Mouse (Mus musculus) erythroblast, embryonic 14.5 days (primary cell): ENCODE data around the gene Rprd1b. TPM values are rescaled to one million over a fixed set of nuclear protein-coding genes. Genes with fewer than 3 reads are reported as not detected.

ENCODE experiments used
- H3K27me3 ChIP-seq: 2 replicates; pipeline ENCODE4 v1.6.1; 2012; ENCODE audit warnings: inconsistent platforms; ENCODE audit not compliant: control insufficient read depth
- H3K36me3 ChIP-seq: 2 replicates; pipeline ENCODE4 v1.6.1; 2012; ENCODE audit warnings: mild to moderate bottlenecking, inconsistent platforms; ENCODE audit not compliant: control insufficient read depth
- H3K4me1 ChIP-seq: 2 replicates; pipeline ENCODE4 v1.6.1; 2012; ENCODE audit warnings: inconsistent platforms; ENCODE audit not compliant: control insufficient read depth
- H3K4me3 ChIP-seq: replicated peaks from 2 replicates; pipeline ENCODE3; 2012; ENCODE audit warnings: moderate library complexity, mild to moderate bottlenecking, inconsistent platforms
- H3K9me3 ChIP-seq: 2 replicates; pipeline ENCODE4 v1.6.1; 2012; ENCODE audit warnings: low read length, inconsistent platforms, mixed read lengths; ENCODE audit not compliant: control insufficient read depth
- GATA1 ChIP-seq: IDR thresholded peaks from 2 replicates; pipeline ENCODE4 v1.6.1; 2012; ENCODE audit warnings: low read length, inconsistent platforms, mixed read lengths
- TAL1 ChIP-seq: IDR thresholded peaks from 3 replicates; pipeline ENCODE4 v1.6.1; 2012; ENCODE audit warnings: low read length, inconsistent platforms, mixed read lengths
- polyA plus RNA-seq: library from polyadenylated mRNA; stranded (reverse); fragments of >175 nt; gene quantifications from 2 replicates; pipeline ENCODE4 v1.2.3, GENCODE M21; 2012

Rprd1b gene
- polyA plus RNA-seq, 1 experiment, result 2.3 TPM

DNA sequence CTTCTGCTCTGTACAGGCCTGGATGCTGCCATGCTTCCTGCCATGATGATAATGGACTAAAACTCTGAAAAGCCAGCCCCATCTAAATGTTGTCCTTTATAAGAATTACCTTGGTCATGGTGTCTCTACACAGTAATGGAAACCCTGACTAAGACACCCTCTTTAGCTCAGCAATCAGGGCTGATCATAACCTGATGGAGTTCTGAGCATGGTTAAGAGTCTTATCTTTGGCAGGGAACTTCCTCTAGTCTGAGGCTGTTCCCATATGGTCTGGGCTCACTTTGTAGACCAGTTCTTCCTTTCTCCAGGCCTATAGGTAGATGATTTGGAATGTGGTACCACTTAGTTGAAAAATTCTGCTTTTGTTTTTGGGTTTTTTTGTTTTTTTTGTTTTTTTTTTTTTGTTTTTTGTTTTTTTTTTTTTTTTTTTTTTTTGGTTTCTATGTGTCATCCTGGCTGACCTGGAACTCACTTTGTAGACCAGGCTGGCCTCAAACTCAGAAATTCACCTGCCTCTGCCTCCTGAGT, 40.2 kb downstream of the Rprd1b start:
- peaks cover 96% of the 10 kb centered on the region for H3K36me3 ChIP-seq
- no peaks in the 10 kb centered on the region; the same call in 1 of the 2 replicates for H3K4me1 ChIP-seq
- no peak overlapping the region for H3K4me3 ChIP-seq
- no peaks in the 10 kb centered on the region for H3K9me3 ChIP-seq
- TF ChIP-seq TAL1 (no peak), GATA1 (no peak)
- no peaks in the 10 kb centered on the region for H3K27me3 ChIP-seq

GRCm38 (mm10) chr2:158070885-158071632, 42.8 kb downstream of the Rprd1b start:
- TF ChIP-seq GATA1, result no peak
- TF ChIP-seq TAL1, result no peak
- Histone ChIP-seq H3K4me3 (no peak overlapping the region), H3K27me3 (no peaks in the 10 kb centered on the region), H3K36me3 (peaks cover 97% of the 10 kb centered on the region), H3K4me1 (no peaks in the 10 kb centered on the region), H3K9me3 (no peaks in the 10 kb centered on the region)

DNA sequence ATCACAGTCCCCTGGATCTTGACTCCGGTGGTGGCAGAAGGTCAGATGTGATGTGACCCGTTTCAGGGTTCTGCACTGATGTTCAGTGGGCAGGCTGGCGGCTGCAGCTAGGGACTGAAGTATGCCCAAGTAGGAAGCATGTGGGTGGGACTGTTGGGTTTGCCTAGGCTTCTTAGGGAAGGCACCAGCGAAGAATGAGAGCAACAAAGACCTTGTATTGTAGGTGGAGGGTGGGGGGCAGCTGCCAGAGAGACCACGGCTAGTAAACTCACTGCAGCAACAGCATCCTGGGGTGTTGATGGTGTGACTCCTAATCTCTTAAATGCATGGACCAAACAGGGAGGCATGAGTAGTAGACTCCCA, 43.3 kb downstream of the Rprd1b start:
- Histone ChIP-seq H3K9me3 (no peaks in the 10 kb centered on the region), H3K27me3 (no peaks in the 10 kb centered on the region), H3K36me3 (peaks cover 97% of the 10 kb centered on the region), H3K4me3 (no peak overlapping the region), H3K4me1 (no peaks in the 10 kb centered on the region)
- no peak for TF ChIP-seq GATA1
- no peak for TF ChIP-seq TAL1

- H3K36me3 ChIP-seq, result peaks cover 88% of the 10 kb centered on the region
- no peak overlapping the region for H3K4me3 ChIP-seq
- no peaks in the 10 kb centered on the region for H3K9me3 ChIP-seq
- no peaks in the 10 kb centered on the region for H3K27me3 ChIP-seq
- H3K4me1 ChIP-seq, result no peaks in the 10 kb centered on the region; the same call in 1 of the 2 replicates
- no peak for TF ChIP-seq GATA1
- no peak for TF ChIP-seq TAL1
Measured at GRCm38 (mm10) chr2:158074835-158075234, 46.5 kb downstream of the Rprd1b start.

DNA sequence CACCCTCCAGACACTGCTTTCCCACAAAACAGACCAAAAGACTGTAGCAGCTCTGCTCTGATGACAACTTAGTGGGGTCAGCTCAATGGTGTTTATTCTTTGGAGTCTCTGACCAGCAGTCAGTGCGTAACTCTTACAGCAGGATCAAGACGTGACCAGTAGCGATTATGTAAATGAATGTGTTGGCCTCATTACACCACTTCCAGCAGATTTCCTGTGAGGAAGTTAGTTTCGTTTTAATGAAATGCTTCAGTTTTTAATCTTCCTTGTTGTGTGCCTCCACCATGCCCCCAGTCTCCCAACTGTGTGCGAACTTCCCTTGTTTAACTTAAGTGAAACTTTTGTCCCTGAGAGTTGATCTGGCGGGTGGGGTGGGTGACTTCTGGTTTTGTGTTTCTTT, 48.4 kb downstream of the Rprd1b start:
- TF ChIP-seq GATA1, result no peak
- TF ChIP-seq TAL1, result no peak
- no peaks in the 10 kb centered on the region for H3K9me3 ChIP-seq
- no peak overlapping the region for H3K4me3 ChIP-seq
- peaks cover 71% of the 10 kb centered on the region for H3K36me3 ChIP-seq
- no peaks in the 10 kb centered on the region for H3K27me3 ChIP-seq
- no peaks in the 10 kb centered on the region; the same call in 1 of the 2 replicates for H3K4me1 ChIP-seq

GRCm38 (mm10) chr2:158077981-158078380, 49.7 kb downstream of the Rprd1b start:
- H3K36me3 ChIP-seq, result peaks cover 58% of the 10 kb centered on the region
- TF ChIP-seq GATA1 (no peak), TAL1 (no peak)
- no peaks in the 10 kb centered on the region for H3K27me3 ChIP-seq
- H3K9me3 ChIP-seq, result no peaks in the 10 kb centered on the region
- no peak overlapping the region for H3K4me3 ChIP-seq
- H3K4me1 ChIP-seq, result no peaks in the 10 kb centered on the region; the same call in 1 of the 2 replicates

- Histone ChIP-seq H3K27me3 (no peaks in the 10 kb centered on the region), H3K4me1 (no peaks in the 10 kb centered on the region; the same call in 1 of the 2 replicates), H3K9me3 (no peaks in the 10 kb centered on the region), H3K36me3 (peaks cover 49% of the 10 kb centered on the region), H3K4me3 (no peak overlapping the region)
- TF ChIP-seq GATA1 (no peak), TAL1 (no peak)
Measured at GRCm38 (mm10) chr2:158078971-158079370, 50.7 kb downstream of the Rprd1b start.

DNA sequence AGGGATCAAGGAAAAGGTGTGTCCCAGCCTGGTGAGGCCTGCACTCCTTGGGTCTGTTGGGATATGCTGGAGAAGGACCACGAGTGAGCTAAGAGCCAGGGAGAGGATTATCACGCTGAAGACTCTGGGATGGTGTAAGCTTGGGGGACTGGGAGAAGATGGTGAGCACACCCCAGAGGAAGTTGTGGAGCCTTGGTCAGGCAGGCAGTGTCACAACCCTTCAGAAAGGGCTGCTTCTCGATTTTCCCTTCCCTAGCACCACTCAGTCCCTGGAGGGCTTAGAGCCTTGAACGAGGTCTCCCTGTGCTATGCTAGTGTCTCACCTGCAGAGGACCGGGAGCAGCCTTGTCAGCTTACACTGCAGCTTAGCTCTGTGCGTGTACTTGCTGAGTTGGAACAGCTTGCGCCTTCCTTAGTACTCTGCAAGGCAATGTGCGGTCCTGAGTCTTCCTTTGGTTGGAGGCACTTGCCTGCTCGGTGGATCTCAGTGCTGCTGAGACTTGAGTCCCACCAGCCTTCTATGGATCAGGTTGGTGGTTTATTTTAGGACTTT, 51.6 kb downstream of the Rprd1b start:
- Histone ChIP-seq H3K36me3 (peaks cover 39% of the 10 kb centered on the region), H3K4me3 (no peak overlapping the region), H3K9me3 (no peaks in the 10 kb centered on the region), H3K4me1 (no peaks in the 10 kb centered on the region; the same call in 1 of the 2 replicates), H3K27me3 (no peaks in the 10 kb centered on the region)
- TF ChIP-seq GATA1 (no peak), TAL1 (no peak)

GRCm38 (mm10) chr2:158080622-158081241, 52.4 kb downstream of the Rprd1b start:
- Histone ChIP-seq H3K4me3 (no peak overlapping the region), H3K4me1 (no peaks in the 10 kb centered on the region; the same call in 1 of the 2 replicates), H3K36me3 (peaks cover 31% of the 10 kb centered on the region), H3K9me3 (no peaks in the 10 kb centered on the region), H3K27me3 (no peaks in the 10 kb centered on the region)
- TF ChIP-seq TAL1, result no peak
- no peak for TF ChIP-seq GATA1

DNA sequence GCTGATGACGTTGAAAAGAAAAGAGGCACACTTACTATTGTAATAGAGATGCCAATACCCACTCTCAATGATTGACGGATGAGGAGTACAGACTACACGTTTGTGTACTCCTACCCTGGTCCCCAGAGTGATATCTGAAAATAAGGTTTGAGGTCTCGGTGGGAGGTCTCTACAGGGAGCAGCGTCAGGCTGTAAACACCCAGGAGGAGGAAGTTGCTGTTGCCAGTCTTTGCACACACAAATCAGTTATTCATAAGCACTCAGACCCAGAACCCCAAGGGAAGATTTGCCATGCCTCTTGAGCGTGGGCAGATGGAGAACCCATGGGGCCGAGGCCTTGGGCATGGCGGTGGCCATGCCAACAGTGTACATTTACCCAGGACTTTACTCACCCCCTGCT, 56.2 kb downstream of the Rprd1b start:
- no peak overlapping the region for H3K4me3 ChIP-seq
- peaks cover 4% of the 10 kb centered on the region; the same call in 1 of the 2 replicates for H3K36me3 ChIP-seq
- TF ChIP-seq TAL1 (no peak), GATA1 (no peak)
- no peaks in the 10 kb centered on the region for H3K9me3 ChIP-seq
- no peaks in the 10 kb centered on the region for H3K27me3 ChIP-seq
- no peaks in the 10 kb centered on the region; the same call in 1 of the 2 replicates for H3K4me1 ChIP-seq
